Mouse (Mus musculus) testis, adult 2 months (tissue): ENCODE results near the gene Map3k1.

Experiments used
- CTCF ChIP-seq: fragments of 200-500 bp; IDR thresholded peaks from 2 replicates; pipeline ENCODE4 v1.5.1; 2012; ENCODE audit warnings: low read depth, mild to moderate bottlenecking, inconsistent platforms, low read length, moderate library complexity; ENCODE audit not compliant: control insufficient read depth, insufficient read depth, insufficient replicate concordance
- POLR2A ChIP-seq: fragments of 200-500 bp; IDR thresholded peaks from 2 replicates; pipeline ENCODE4 v1.6.1; 2012; ENCODE audit warnings: low read depth, mild to moderate bottlenecking, inconsistent platforms, low read length, moderate library complexity; ENCODE audit not compliant: control insufficient read depth

- TF ChIP-seq CTCF (no peak), POLR2A (no peak)
Observed at GRCm38 (mm10) chr13:111778606-111779005, 30.2 kb downstream of the Map3k1 start.
